Mouse (Mus musculus): ENCODE results near the gene Rnf222. TPM values are rescaled to one million over a fixed set of nuclear protein-coding genes. Genes with fewer than 3 reads are reported as not detected.

The Rnf222 gene
- polyA plus RNA-seq, 2 experiments, result 0.08 TPM; not detected in 1

GRCm38 (mm10) chr11:68939451-68940304 lies 51.3 kb downstream of the Rnf222 start:
- H3K4me3 ChIP-seq (ENCODE audit: insufficient read depth in 1 of 2, low read depth in 2 of 2, low read length in 2 of 2), result peak overlapping the region; percentile 45 to 63
- DNase-seq (ENCODE audit: low read depth in 3 of 3, low spot score in 3 of 3), result peak; percentile 71 to 78 (median 78)
- 5% methylated on average over 16 of the region's 16 CpGs for WGBS (ENCODE audit: insufficient replicate concordance)
- ATAC-seq (ENCODE audit: insufficient read depth), result peak; percentile 97
- peak overlapping the region; percentile 64 for H3K4me2 ChIP-seq (ENCODE audit: low read depth)
- no peaks in the 10 kb centered on the region for H3K36me3 ChIP-seq (replicated peaks; ENCODE audit: control insufficient read depth, insufficient read depth, low read depth)
- no peaks in the 10 kb centered on the region for H3K27me3 ChIP-seq (ENCODE audit: control insufficient read depth, insufficient read depth, low read length)
- H3K27ac ChIP-seq, result no peak overlapping the region
- no peaks in the 10 kb centered on the region for H3K9me3 ChIP-seq (ENCODE audit: control insufficient read depth, low read length)
- H3K9ac ChIP-seq (replicated peaks), result peak overlapping the region; percentile 28
- TF ChIP-seq EP300 (IDR thresholded peaks at IDR 0.05; ENCODE audit: low read depth) (no peak), CTCF (IDR thresholded peaks at IDR 0.05; ENCODE audit: low read depth) (no peak)
- H3K4me1 ChIP-seq (replicated peaks; ENCODE audit: control insufficient read depth in 2 of 2, insufficient read depth in 2 of 2, low read length in 1 of 2), result peaks cover 0 to 2% of the 10 kb centered on the region in 2 experiments; a peak in 2 of 4 replicates

- no peak for ATAC-seq (ENCODE audit: insufficient read depth)
- Histone ChIP-seq H3K9ac (replicated peaks) (peak overlapping the region; percentile 28), H3K9me3 (ENCODE audit: control insufficient read depth, low read length) (no peaks in the 10 kb centered on the region), H3K36me3 (replicated peaks; ENCODE audit: control insufficient read depth, insufficient read depth, low read depth) (no peaks in the 10 kb centered on the region), H3K4me1 (replicated peaks; ENCODE audit: control insufficient read depth in 2 of 2, insufficient read depth in 2 of 2, low read length in 1 of 2) (peaks cover 0 to 2% of the 10 kb centered on the region in 2 experiments; a peak in 2 of 4 replicates), H3K4me2 (ENCODE audit: low read depth) (peak overlapping the region; percentile 64), H3K27me3 (ENCODE audit: control insufficient read depth, insufficient read depth, low read length) (no peaks in the 10 kb centered on the region), H3K4me3 (ENCODE audit: insufficient read depth in 1 of 2, low read depth in 2 of 2, low read length in 2 of 2) (peak overlapping the region in 1 of 2 experiments; percentile 45; a peak in 2 of 4 replicates), H3K27ac (no peak overlapping the region)
- TF ChIP-seq CTCF (IDR thresholded peaks at IDR 0.05; ENCODE audit: low read depth) (no peak), EP300 (IDR thresholded peaks at IDR 0.05; ENCODE audit: low read depth) (no peak)
- WGBS (ENCODE audit: insufficient replicate concordance), result 54% methylated on average over 4 of the region's 4 CpGs
- DNase-seq (ENCODE audit: low read depth in 3 of 3, low spot score in 3 of 3), result no peak
Measured at GRCm38 (mm10) chr11:68940516-68940915, 52.2 kb downstream of the Rnf222 start.

- TF ChIP-seq EP300 (IDR thresholded peaks at IDR 0.05; ENCODE audit: low read depth) (no peak), CTCF (IDR thresholded peaks at IDR 0.05; ENCODE audit: low read depth) (no peak)
- 61% methylated on average over 8 of the region's 8 CpGs for WGBS (ENCODE audit: insufficient replicate concordance)
- Histone ChIP-seq H3K9ac (replicated peaks) (no peak overlapping the region), H3K4me3 (ENCODE audit: insufficient read depth in 1 of 2, low read depth in 2 of 2, low read length in 2 of 2) (no peak overlapping the region), H3K9me3 (ENCODE audit: control insufficient read depth, low read length) (no peaks in the 10 kb centered on the region), H3K27ac (no peak overlapping the region), H3K4me2 (ENCODE audit: low read depth) (no peak overlapping the region), H3K4me1 (replicated peaks; ENCODE audit: control insufficient read depth in 2 of 2, insufficient read depth in 2 of 2, low read length in 1 of 2) (peaks cover 0 to 2% of the 10 kb centered on the region in 2 experiments; a peak in 2 of 4 replicates), H3K27me3 (ENCODE audit: control insufficient read depth, insufficient read depth, low read length) (no peaks in the 10 kb centered on the region), H3K36me3 (replicated peaks; ENCODE audit: control insufficient read depth, insufficient read depth, low read depth) (no peaks in the 10 kb centered on the region)
- ATAC-seq (ENCODE audit: insufficient read depth) (no peak), DNase-seq (ENCODE audit: low read depth in 3 of 3, low spot score in 3 of 3) (no peak)
Measured at GRCm38 (mm10) chr11:68942731-68943130, 54.4 kb downstream of the Rnf222 start.

- Histone ChIP-seq H3K4me1 (replicated peaks; ENCODE audit: control insufficient read depth in 2 of 2, insufficient read depth in 2 of 2, low read length in 1 of 2) (peaks cover 0 to 2% of the 10 kb centered on the region in 2 experiments; a peak in 2 of 4 replicates), H3K4me3 (ENCODE audit: insufficient read depth in 1 of 2, low read depth in 2 of 2, low read length in 2 of 2) (no peak overlapping the region), H3K36me3 (replicated peaks; ENCODE audit: control insufficient read depth, insufficient read depth, low read depth) (no peaks in the 10 kb centered on the region), H3K4me2 (ENCODE audit: low read depth) (no peak overlapping the region), H3K9me3 (ENCODE audit: control insufficient read depth, low read length) (no peaks in the 10 kb centered on the region), H3K27me3 (ENCODE audit: control insufficient read depth, insufficient read depth, low read length) (no peaks in the 10 kb centered on the region), H3K27ac (no peak overlapping the region), H3K9ac (replicated peaks) (no peak overlapping the region)
- no peak for ATAC-seq (ENCODE audit: insufficient read depth)
- TF ChIP-seq EP300 (IDR thresholded peaks at IDR 0.05; ENCODE audit: low read depth) (no peak), CTCF (IDR thresholded peaks at IDR 0.05; ENCODE audit: low read depth) (no peak)
- no peak for DNase-seq (ENCODE audit: low read depth in 3 of 3, low spot score in 3 of 3)
- 39% methylated on average over 2 of the region's 2 CpGs for WGBS (ENCODE audit: insufficient replicate concordance)
Measured at GRCm38 (mm10) chr11:68945245-68945644, 56.9 kb downstream of the Rnf222 start.

Other genes starting within 250 kb of the Rnf222 start
- gene Myh10, start 197.0 kb upstream of the Rnf222 start, polyA plus RNA-seq (2012; rRNA removed), result 24.4 and 28.4 TPM in 2 replicates
- gene Myh10, start 197.0 kb upstream of the Rnf222 start, polyA plus RNA-seq (2014; fragmentation: Nextera tagmentation; extraction: Ambion mirVana), result 14.9 and 19.4 TPM in 2 replicates
- 20.2 and 21.1 TPM in 2 replicates for gene Ndel1, start 16.7 kb upstream of the Rnf222 start, polyA plus RNA-seq (2012; rRNA removed)
- 28.1 and 30.8 TPM in 2 replicates for gene Ndel1, start 16.7 kb upstream of the Rnf222 start, polyA plus RNA-seq (2014; fragmentation: Nextera tagmentation; extraction: Ambion mirVana)
- 1,827 and 1,859 TPM in 2 replicates for gene Rpl26, start 13.0 kb downstream of the Rnf222 start, polyA plus RNA-seq (2012; rRNA removed)
- 829 and 850 TPM in 2 replicates for gene Rpl26, start 13.0 kb downstream of the Rnf222 start, polyA plus RNA-seq (2014; fragmentation: Nextera tagmentation; extraction: Ambion mirVana)
- not detected in 2 replicates for gene Odf4, start 38.5 kb downstream of the Rnf222 start, polyA plus RNA-seq (2012; rRNA removed)
- not detected in 2 replicates for gene Odf4, start 38.5 kb downstream of the Rnf222 start, polyA plus RNA-seq (2014; fragmentation: Nextera tagmentation; extraction: Ambion mirVana)
- 1.4 and 3.5 TPM in 2 replicates for gene Arhgef15, start 68.9 kb downstream of the Rnf222 start, polyA plus RNA-seq (2012; rRNA removed)
- gene Arhgef15, start 68.9 kb downstream of the Rnf222 start, polyA plus RNA-seq (2014; fragmentation: Nextera tagmentation; extraction: Ambion mirVana), result 0.89 and 1.2 TPM in 2 replicates
- gene Slc25a35, start 79.6 kb downstream of the Rnf222 start, polyA plus RNA-seq (2012; rRNA removed), result 0.58 and 0.59 TPM in 2 replicates
- gene Slc25a35, start 79.6 kb downstream of the Rnf222 start, polyA plus RNA-seq (2014; fragmentation: Nextera tagmentation; extraction: Ambion mirVana), result 0.13 and 0.51 TPM in 2 replicates
- 20.5 and 23.0 TPM in 2 replicates for gene Rangrf, start 86.6 kb downstream of the Rnf222 start, polyA plus RNA-seq (2012; rRNA removed)
- gene Rangrf, start 86.6 kb downstream of the Rnf222 start, polyA plus RNA-seq (2014; fragmentation: Nextera tagmentation; extraction: Ambion mirVana), result 29.2 and 31.2 TPM in 2 replicates
- 11.0 and 11.4 TPM in 2 replicates for gene Pfas, start 119.9 kb downstream of the Rnf222 start, polyA plus RNA-seq (2012; rRNA removed)
- gene Pfas, start 119.9 kb downstream of the Rnf222 start, polyA plus RNA-seq (2014; fragmentation: Nextera tagmentation; extraction: Ambion mirVana), result 15.1 and 17.2 TPM in 2 replicates
- gene Ctc1, start 127.4 kb downstream of the Rnf222 start, polyA plus RNA-seq (2012; rRNA removed), result 21.9 and 23.9 TPM in 2 replicates
- 15.2 and 17.5 TPM in 2 replicates for gene Ctc1, start 127.4 kb downstream of the Rnf222 start, polyA plus RNA-seq (2014; fragmentation: Nextera tagmentation; extraction: Ambion mirVana)
- 65.6 and 78.6 TPM in 2 replicates for gene Aurkb, start 157.1 kb downstream of the Rnf222 start, polyA plus RNA-seq (2012; rRNA removed)
- 90.8 and 94.3 TPM in 2 replicates for gene Aurkb, start 157.1 kb downstream of the Rnf222 start, polyA plus RNA-seq (2014; fragmentation: Nextera tagmentation; extraction: Ambion mirVana)
- 3.0 and 3.4 TPM in 2 replicates for gene Borcs6, start 171.2 kb downstream of the Rnf222 start, polyA plus RNA-seq (2012; rRNA removed)
- gene Borcs6, start 171.2 kb downstream of the Rnf222 start, polyA plus RNA-seq (2014; fragmentation: Nextera tagmentation; extraction: Ambion mirVana), result 2.2 and 3.0 TPM in 2 replicates
- 12.0 and 18.0 TPM in 2 replicates for gene Tmem107, start 182.3 kb downstream of the Rnf222 start, polyA plus RNA-seq (2012; rRNA removed)
- 21.9 and 29.3 TPM in 2 replicates for gene Tmem107, start 182.3 kb downstream of the Rnf222 start, polyA plus RNA-seq (2014; fragmentation: Nextera tagmentation; extraction: Ambion mirVana)
- 23.0 and 23.1 TPM in 2 replicates for gene Vamp2, start 199.9 kb downstream of the Rnf222 start, polyA plus RNA-seq (2012; rRNA removed)
- gene Vamp2, start 199.9 kb downstream of the Rnf222 start, polyA plus RNA-seq (2014; fragmentation: Nextera tagmentation; extraction: Ambion mirVana), result 11.4 and 12.6 TPM in 2 replicates
- 1.8 and 1.9 TPM in 2 replicates for gene Per1, start 206.7 kb downstream of the Rnf222 start, polyA plus RNA-seq (2012; rRNA removed)
- gene Per1, start 206.7 kb downstream of the Rnf222 start, polyA plus RNA-seq (2014; fragmentation: Nextera tagmentation; extraction: Ambion mirVana), result 3.0 and 4.2 TPM in 2 replicates
- 0.08 and 0.12 TPM in 2 replicates for gene Hes7, start 231.9 kb downstream of the Rnf222 start, polyA plus RNA-seq (2012; rRNA removed)
- 0.05 TPM in 1 of 2 replicates, not detected in the other for gene Hes7, start 231.9 kb downstream of the Rnf222 start, polyA plus RNA-seq (2014; fragmentation: Nextera tagmentation; extraction: Ambion mirVana)
- gene 9130213A22Rik, start 234.0 kb downstream of the Rnf222 start, polyA plus RNA-seq (2012; rRNA removed), result 0.05 and 0.08 TPM in 2 replicates
- gene 9130213A22Rik, start 234.0 kb downstream of the Rnf222 start, polyA plus RNA-seq (2014; fragmentation: Nextera tagmentation; extraction: Ambion mirVana), result not detected in 2 replicates
- 0.05 and 0.38 TPM in 2 replicates for gene Aloxe3, start 237.3 kb downstream of the Rnf222 start, polyA plus RNA-seq (2012; rRNA removed)
- 0.15 TPM in 1 of 2 replicates, not detected in the other for gene Aloxe3, start 237.3 kb downstream of the Rnf222 start, polyA plus RNA-seq (2014; fragmentation: Nextera tagmentation; extraction: Ambion mirVana)